Mouse (Mus musculus): ENCODE measurements around the gene Klf7. TPM values are rescaled to one million over a fixed set of nuclear protein-coding genes. Genes with fewer than 3 reads are reported as not detected.

The Klf7 gene
- polyA plus RNA-seq, 1 experiment from 2014 or later, result 5.6 TPM

GRCm38 (mm10) chr1:64084706-64085105 lies 37.4 kb downstream of the Klf7 start:
- 15% methylated on average over 3 of the region's 3 CpGs for WGBS (ENCODE audit: insufficient replicate concordance)
- no peak overlapping the region for H3K4me2 ChIP-seq
- peaks cover 69% of the 10 kb centered on the region for H3K4me1 ChIP-seq (replicated peaks)
- H3K9ac ChIP-seq, result no peak overlapping the region
- H3K27me3 ChIP-seq, result no peaks in the 10 kb centered on the region
- H3K27ac ChIP-seq, result no peak overlapping the region
- ATAC-seq (ENCODE audit: low read depth) (peak; percentile 70), DNase-seq (no peak)
- no peaks in the 10 kb centered on the region for H3K36me3 ChIP-seq
- H3K4me3 ChIP-seq (replicated peaks), result no peak overlapping the region
- H3K9me3 ChIP-seq (replicated peaks), result no peaks in the 10 kb centered on the region

GRCm38 (mm10) chr1:64081791-64082190 lies 40.3 kb downstream of the Klf7 start:
- Histone ChIP-seq H3K4me1 (replicated peaks) (peaks cover 70% of the 10 kb centered on the region), H3K36me3 (peaks cover 4% of the 10 kb centered on the region; the same call in 1 of the 2 replicates), H3K9ac (no peak overlapping the region), H3K9me3 (replicated peaks) (no peaks in the 10 kb centered on the region), H3K4me2 (no peak overlapping the region), H3K27ac (no peak overlapping the region), H3K27me3 (no peaks in the 10 kb centered on the region), H3K4me3 (replicated peaks) (no peak overlapping the region)
- DNase-seq (no peak), ATAC-seq (ENCODE audit: low read depth) (no peak)
- WGBS (ENCODE audit: insufficient replicate concordance), result 46% methylated on average over 1 of the region's 1 CpGs

GRCm38 (mm10) chr1:64081217-64081616 lies 40.9 kb downstream of the Klf7 start:
- Histone ChIP-seq H3K27ac (no peak overlapping the region), H3K4me3 (replicated peaks) (no peak overlapping the region), H3K4me1 (replicated peaks) (peaks cover 67% of the 10 kb centered on the region), H3K36me3 (peaks cover 4% of the 10 kb centered on the region; the same call in 1 of the 2 replicates), H3K9ac (no peak overlapping the region), H3K4me2 (no peak overlapping the region), H3K9me3 (replicated peaks) (no peaks in the 10 kb centered on the region), H3K27me3 (no peaks in the 10 kb centered on the region)
- ATAC-seq (ENCODE audit: low read depth), result peak; percentile 81
- WGBS (ENCODE audit: insufficient replicate concordance), result 14% methylated on average over 2 of the region's 2 CpGs
- DNase-seq, result peak; percentile 34

GRCm38 (mm10) chr1:64080263-64080662 lies 41.8 kb downstream of the Klf7 start:
- Histone ChIP-seq H3K4me1 (replicated peaks) (peaks cover 58% of the 10 kb centered on the region), H3K4me3 (replicated peaks) (no peak overlapping the region), H3K27ac (no peak overlapping the region), H3K4me2 (no peak overlapping the region), H3K36me3 (peaks cover 4% of the 10 kb centered on the region; the same call in 1 of the 2 replicates), H3K9ac (no peak overlapping the region), H3K9me3 (replicated peaks) (no peaks in the 10 kb centered on the region), H3K27me3 (no peaks in the 10 kb centered on the region)
- DNase-seq, result no peak
- 59% methylated on average over 2 of the region's 2 CpGs for WGBS (ENCODE audit: insufficient replicate concordance)
- ATAC-seq (ENCODE audit: low read depth), result no peak

GRCm38 (mm10) chr1:64078747-64079211 lies 43.3 kb downstream of the Klf7 start:
- peaks cover 47% of the 10 kb centered on the region for H3K4me1 ChIP-seq (replicated peaks)
- H3K4me3 ChIP-seq (replicated peaks), result peak overlapping the region; percentile 39
- WGBS (ENCODE audit: insufficient replicate concordance), result 32% methylated on average over 20 of the region's 20 CpGs
- ATAC-seq (ENCODE audit: low read depth) (peak; percentile 62), DNase-seq (peak; percentile 18)
- peaks cover 7% of the 10 kb centered on the region; the same call in 1 of the 2 replicates for H3K36me3 ChIP-seq
- H3K27me3 ChIP-seq, result no peaks in the 10 kb centered on the region
- H3K9me3 ChIP-seq (replicated peaks), result no peaks in the 10 kb centered on the region
- H3K9ac ChIP-seq, result peak overlapping the region; percentile 45
- peak overlapping the region; percentile 29 for H3K27ac ChIP-seq
- peak overlapping the region; percentile 60 for H3K4me2 ChIP-seq

GRCm38 (mm10) chr1:64078011-64078746 lies 43.9 kb downstream of the Klf7 start:
- ATAC-seq (ENCODE audit: low read depth), result peak; percentile 48
- H3K4me2 ChIP-seq, result peak overlapping the region; percentile 60
- no peaks in the 10 kb centered on the region for H3K27me3 ChIP-seq
- H3K4me3 ChIP-seq (replicated peaks), result peak overlapping the region; percentile 39
- no peak for DNase-seq
- H3K36me3 ChIP-seq, result peaks cover 7% of the 10 kb centered on the region; the same call in 1 of the 2 replicates
- WGBS (ENCODE audit: insufficient replicate concordance), result 44% methylated on average over 9 of the region's 9 CpGs
- peaks cover 48% of the 10 kb centered on the region for H3K4me1 ChIP-seq (replicated peaks)
- H3K9me3 ChIP-seq (replicated peaks), result no peaks in the 10 kb centered on the region
- H3K9ac ChIP-seq, result peak overlapping the region; percentile 45
- H3K27ac ChIP-seq, result no peak overlapping the region

- no peak overlapping the region for H3K4me2 ChIP-seq
- H3K9ac ChIP-seq, result no peak overlapping the region
- 75% methylated on average over 5 of the region's 5 CpGs for whole genome bisulfite sequencing (ENCODE audit: insufficient replicate concordance)
- H3K4me1 ChIP-seq (replicated peaks), result peaks cover 18% of the 10 kb centered on the region
- no peaks in the 10 kb centered on the region for H3K27me3 ChIP-seq
- H3K36me3 ChIP-seq, result peaks cover 7% of the 10 kb centered on the region; the same call in 1 of the 2 replicates
- no peak overlapping the region for H3K4me3 ChIP-seq (replicated peaks)
- DNase-seq, result no peak
- no peaks in the 10 kb centered on the region for H3K9me3 ChIP-seq (replicated peaks)
- no peak for ATAC-seq (ENCODE audit: low read depth)
- H3K27ac ChIP-seq, result no peak overlapping the region
Measured at GRCm38 (mm10) chr1:64074051-64074450, 48.0 kb downstream of the Klf7 start.

GRCm38 (mm10) chr1:64070947-64071346 lies 51.1 kb downstream of the Klf7 start:
- Histone ChIP-seq H3K4me2 (no peak overlapping the region), H3K9me3 (replicated peaks) (no peaks in the 10 kb centered on the region), H3K27me3 (no peaks in the 10 kb centered on the region), H3K4me3 (replicated peaks) (no peak overlapping the region), H3K36me3 (0 out of 2 replicates have a peak, but pooled peaks cover 3% of the 10 kb centered on the region), H3K9ac (no peak overlapping the region), H3K27ac (no peak overlapping the region), H3K4me1 (replicated peaks) (0 out of 2 replicates have a peak, but pooled peaks cover 3% of the 10 kb centered on the region)
- 70% methylated on average over 2 of the region's 2 CpGs for WGBS (ENCODE audit: insufficient replicate concordance)
- no peak for DNase-seq
- ATAC-seq (ENCODE audit: low read depth), result no peak

- Histone ChIP-seq H3K4me2 (no peak overlapping the region), H3K4me1 (replicated peaks) (no peaks in the 10 kb centered on the region), H3K9ac (no peak overlapping the region), H3K27me3 (no peaks in the 10 kb centered on the region), H3K4me3 (replicated peaks) (no peak overlapping the region), H3K36me3 (no peaks in the 10 kb centered on the region), H3K27ac (no peak overlapping the region), H3K9me3 (replicated peaks) (no peaks in the 10 kb centered on the region)
- 63% methylated on average over 10 of the region's 10 CpGs for WGBS (ENCODE audit: insufficient replicate concordance)
- DNase-seq, result no peak
- no peak for ATAC-seq (ENCODE audit: low read depth)
Measured at GRCm38 (mm10) chr1:64066320-64067254, 55.5 kb downstream of the Klf7 start.

- WGBS (ENCODE audit: insufficient replicate concordance), result 89% methylated on average over 10 of the region's 10 CpGs
- H3K4me2 ChIP-seq, result no peak overlapping the region
Measured at GRCm38 (mm10) chr1:64061488-64061887, 60.6 kb downstream of the Klf7 start.

More at GRCm38 (mm10) chr1:64061488-64061887, 60.6 kb downstream of the Klf7 start:
- peaks cover 9% of the 10 kb centered on the region for H3K36me3 ChIP-seq
- no peak overlapping the region for H3K4me3 ChIP-seq (replicated peaks)
- ATAC-seq (ENCODE audit: low read depth), result no peak
- no peaks in the 10 kb centered on the region for H3K9me3 ChIP-seq (replicated peaks)
- H3K4me1 ChIP-seq (replicated peaks), result no peaks in the 10 kb centered on the region
- no peak overlapping the region for H3K9ac ChIP-seq
- H3K27ac ChIP-seq, result no peak overlapping the region
- DNase-seq, result no peak
- no peaks in the 10 kb centered on the region for H3K27me3 ChIP-seq
